Mouse (Mus musculus): ENCODE measurements around the gene Gpr65. TPM values are rescaled to one million over a fixed set of nuclear protein-coding genes. Genes with fewer than 3 reads are reported as not detected.

The Gpr65 gene
- total and polyA plus RNA-seq, 2 experiments from 2014 or later = 0.28 to 1.3 TPM

- no peak overlapping the region for H3K9ac ChIP-seq (replicated peaks; ENCODE audit: low read length, poor library complexity, severe bottlenecking)
- H3K4me1 ChIP-seq (ENCODE audit: insufficient read depth, low read length) = no peaks in the 10 kb centered on the region
- H3K9me3 ChIP-seq (ENCODE audit: low read length) = no peaks in the 10 kb centered on the region
- 91% methylated on average over 3 of the region's 3 CpGs for WGBS
- H3K4me3 ChIP-seq (ENCODE audit: low read depth, low read length) = no peak overlapping the region
- no peak overlapping the region for H3K27ac ChIP-seq (ENCODE audit: low read depth, low read length)
- no peaks in the 10 kb centered on the region for H3K27me3 ChIP-seq (ENCODE audit: insufficient read depth, low read length)
- ATAC-seq (ENCODE audit: low FRiP score) (no peak), DNase-seq (ENCODE audit: low spot score) (no peak)
- H3K4me2 ChIP-seq (ENCODE audit: low read depth, low read length, poor library complexity, severe bottlenecking) = no peak overlapping the region
- no peak for TF ChIP-seq CTCF (IDR thresholded peaks at IDR 0.05)
- no peaks in the 10 kb centered on the region for H3K36me3 ChIP-seq (ENCODE audit: insufficient read depth, low read length)
Observed at GRCm38 (mm10) chr12:98290475-98290874, 22.0 kb downstream of the Gpr65 start.

- no peak overlapping the region for H3K9ac ChIP-seq (replicated peaks; ENCODE audit: low read length, poor library complexity, severe bottlenecking)
- no peaks in the 10 kb centered on the region for H3K27me3 ChIP-seq (ENCODE audit: insufficient read depth, low read length)
- H3K4me1 ChIP-seq (ENCODE audit: insufficient read depth, low read length) = no peaks in the 10 kb centered on the region
- no peak overlapping the region for H3K4me3 ChIP-seq (ENCODE audit: low read depth, low read length)
- no peaks in the 10 kb centered on the region for H3K9me3 ChIP-seq (ENCODE audit: low read length)
- H3K27ac ChIP-seq (ENCODE audit: low read depth, low read length) = no peak overlapping the region
- 80% methylated on average over 4 of the region's 4 CpGs for WGBS
- H3K36me3 ChIP-seq (ENCODE audit: insufficient read depth, low read length) = no peaks in the 10 kb centered on the region
- no peak overlapping the region for H3K4me2 ChIP-seq (ENCODE audit: low read depth, low read length, poor library complexity, severe bottlenecking)
- DNase-seq (ENCODE audit: low spot score) (no peak), ATAC-seq (ENCODE audit: low FRiP score) (no peak)
- TF ChIP-seq CTCF (IDR thresholded peaks at IDR 0.05) = no peak
Observed at GRCm38 (mm10) chr12:98292278-98292677, 23.8 kb downstream of the Gpr65 start.

DNA sequence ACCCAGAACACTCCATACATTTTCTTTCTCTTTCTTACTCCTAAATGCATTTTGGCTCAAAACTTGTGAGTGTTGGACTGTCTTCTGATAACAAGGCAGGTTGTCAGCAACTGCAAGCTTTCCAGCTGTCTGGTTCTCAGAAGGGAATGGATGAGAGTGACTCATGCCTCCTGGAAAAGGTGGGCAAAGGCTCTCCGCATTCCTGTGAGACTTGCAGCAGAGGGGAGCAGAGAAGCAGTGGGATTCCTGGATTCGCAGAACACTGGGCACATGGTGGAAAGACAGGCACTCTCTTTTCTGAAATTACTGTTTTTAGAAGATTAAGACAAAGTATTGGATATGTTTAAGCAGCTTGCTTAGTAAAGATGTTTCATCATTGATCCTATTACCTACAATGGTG lies 25.8 kb downstream of the Gpr65 start:
- 85% methylated on average over 2 of the region's 2 CpGs for WGBS
- Histone ChIP-seq H3K27ac (ENCODE audit: low read depth, low read length) (no peak overlapping the region), H3K4me3 (ENCODE audit: low read depth, low read length) (no peak overlapping the region), H3K36me3 (ENCODE audit: insufficient read depth, low read length) (no peaks in the 10 kb centered on the region), H3K27me3 (ENCODE audit: insufficient read depth, low read length) (no peaks in the 10 kb centered on the region), H3K9me3 (ENCODE audit: low read length) (no peaks in the 10 kb centered on the region), H3K9ac (replicated peaks; ENCODE audit: low read length, poor library complexity, severe bottlenecking) (no peak overlapping the region), H3K4me2 (ENCODE audit: low read depth, low read length, poor library complexity, severe bottlenecking) (no peak overlapping the region), H3K4me1 (ENCODE audit: insufficient read depth, low read length) (no peaks in the 10 kb centered on the region)
- ATAC-seq (ENCODE audit: low FRiP score) (no peak), DNase-seq (ENCODE audit: low spot score) (no peak)
- no peak for TF ChIP-seq CTCF (IDR thresholded peaks at IDR 0.05)

- no peak overlapping the region for H3K4me3 ChIP-seq (ENCODE audit: low read depth, low read length)
- no peaks in the 10 kb centered on the region for H3K27me3 ChIP-seq (ENCODE audit: insufficient read depth, low read length)
- DNase-seq (ENCODE audit: low spot score) (no peak), ATAC-seq (ENCODE audit: low FRiP score) (no peak)
- H3K4me1 ChIP-seq (ENCODE audit: insufficient read depth, low read length) = no peaks in the 10 kb centered on the region
- H3K36me3 ChIP-seq (ENCODE audit: insufficient read depth, low read length) = no peaks in the 10 kb centered on the region
- H3K9me3 ChIP-seq (ENCODE audit: low read length) = no peaks in the 10 kb centered on the region
- H3K9ac ChIP-seq (replicated peaks; ENCODE audit: low read length, poor library complexity, severe bottlenecking) = no peak overlapping the region
- WGBS = 91% methylated on average over 5 of the region's 5 CpGs
- no peak overlapping the region for H3K4me2 ChIP-seq (ENCODE audit: low read depth, low read length, poor library complexity, severe bottlenecking)
- H3K27ac ChIP-seq (ENCODE audit: low read depth, low read length) = no peak overlapping the region
- TF ChIP-seq CTCF (IDR thresholded peaks at IDR 0.05) = no peak
Observed at GRCm38 (mm10) chr12:98301980-98302379, 33.5 kb downstream of the Gpr65 start.

DNA sequence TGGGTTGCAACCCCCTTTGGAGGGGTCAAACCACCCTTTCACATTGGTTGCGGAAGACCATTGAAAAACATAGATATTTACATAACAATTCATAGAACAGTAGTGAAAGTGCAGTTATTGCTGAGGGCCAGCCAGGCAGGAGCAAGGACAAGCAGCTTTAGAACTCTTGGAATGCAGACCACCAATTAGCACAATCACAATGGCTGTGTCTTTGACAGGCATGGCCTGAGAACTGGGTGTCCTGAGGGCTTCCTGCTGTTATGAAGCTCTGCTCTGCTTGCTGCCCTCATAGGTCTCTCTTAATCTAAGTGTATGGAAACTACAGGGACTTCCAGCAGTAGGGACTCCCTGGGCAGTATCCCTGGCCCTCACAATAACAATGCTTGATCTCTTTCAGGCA lies 34.6 kb downstream of the Gpr65 start:
- Histone ChIP-seq H3K36me3 (ENCODE audit: insufficient read depth, low read length) (no peaks in the 10 kb centered on the region), H3K9ac (replicated peaks; ENCODE audit: low read length, poor library complexity, severe bottlenecking) (no peak overlapping the region), H3K4me2 (ENCODE audit: low read depth, low read length, poor library complexity, severe bottlenecking) (no peak overlapping the region), H3K4me3 (ENCODE audit: low read depth, low read length) (no peak overlapping the region), H3K27me3 (ENCODE audit: insufficient read depth, low read length) (no peaks in the 10 kb centered on the region), H3K4me1 (ENCODE audit: insufficient read depth, low read length) (no peaks in the 10 kb centered on the region), H3K27ac (ENCODE audit: low read depth, low read length) (no peak overlapping the region), H3K9me3 (ENCODE audit: low read length) (no peaks in the 10 kb centered on the region)
- DNase-seq (ENCODE audit: low spot score) (no peak), ATAC-seq (ENCODE audit: low FRiP score) (no peak)
- 70% methylated on average over 1 of the region's 1 CpGs for WGBS
- TF ChIP-seq CTCF (IDR thresholded peaks at IDR 0.05) = no peak

- DNase-seq (ENCODE audit: low spot score) = no peak
Observed at GRCm38 (mm10) chr12:98307179-98307915, 38.9 kb downstream of the Gpr65 start.

More at GRCm38 (mm10) chr12:98307179-98307915, 38.9 kb downstream of the Gpr65 start:
- ATAC-seq (ENCODE audit: low FRiP score) = no peak
- H3K9me3 ChIP-seq (ENCODE audit: low read length) = no peaks in the 10 kb centered on the region
- no peaks in the 10 kb centered on the region for H3K4me1 ChIP-seq (ENCODE audit: insufficient read depth, low read length)
- 85% methylated on average over 7 of the region's 7 CpGs for WGBS
- H3K36me3 ChIP-seq (ENCODE audit: insufficient read depth, low read length) = no peaks in the 10 kb centered on the region
- H3K9ac ChIP-seq (replicated peaks; ENCODE audit: low read length, poor library complexity, severe bottlenecking) = no peak overlapping the region
- no peaks in the 10 kb centered on the region for H3K27me3 ChIP-seq (ENCODE audit: insufficient read depth, low read length)
- no peak overlapping the region for H3K4me3 ChIP-seq (ENCODE audit: low read depth, low read length)
- TF ChIP-seq CTCF (IDR thresholded peaks at IDR 0.05) = no peak
- H3K27ac ChIP-seq (ENCODE audit: low read depth, low read length) = no peak overlapping the region
- H3K4me2 ChIP-seq (ENCODE audit: low read depth, low read length, poor library complexity, severe bottlenecking) = no peak overlapping the region

Measured in midbrain, postnatal 0 days (tissue).